In the genomic region with DNA sequence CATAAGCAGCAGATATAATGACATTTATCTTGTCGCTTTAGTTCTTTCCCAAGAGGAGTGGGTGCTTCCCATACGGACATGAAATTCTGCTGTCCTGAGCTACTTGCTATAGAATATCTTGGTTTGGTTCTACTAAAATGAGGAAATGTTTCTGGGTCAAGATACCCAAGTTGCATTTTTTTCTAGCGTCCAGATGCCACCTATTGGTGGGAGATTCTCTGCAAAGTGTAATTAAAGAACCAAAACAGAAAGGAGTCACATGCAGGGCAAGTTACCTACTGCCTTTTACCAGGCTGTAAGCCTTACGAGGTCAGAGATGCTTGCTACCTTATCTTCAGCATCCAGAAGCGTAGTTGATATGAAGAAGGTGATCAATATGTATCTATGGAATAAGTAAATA, we compare ENCODE assay signal across 23 mouse cellular contexts.
DNase-seq lines count a peak whose midpoint lies in the region; ATAC-seq and TF ChIP-seq lines count a peak whose summit lies in the region.
"Had no signal": no experiment of that assay in that cellular context is flagged by ENCODE, and none has a peak within 500 bp of the region (broad histone marks: within the 10 kb centered on the region; RNA-seq: fewer than 3 reads in every experiment).

No protein-coding gene starts in this region.

- no peak for TF ChIP-seq POLR2A in liver, adult 2 months (IDR thresholded peaks at IDR 0.05; ENCODE audit: extremely low read depth, insufficient read depth, low read length)

- no peak overlapping the region for H3K4me3 ChIP-seq in intestine, postnatal 0 days (ENCODE audit: low read depth, low read length)
- no peak overlapping the region for H3K4me3 ChIP-seq in intestine, embryonic 15.5 days (replicated peaks)
- H3K4me3 ChIP-seq in liver, adult 2 months (ENCODE audit: insufficient read depth, low read depth, low read length) = no peak overlapping the region
- H3K4me3 ChIP-seq: erythroblast, embryonic 14.5 days; hindbrain, embryonic 13.5 days; stomach, embryonic 15.5 days had no signal

- H3K27ac ChIP-seq in intestine, postnatal 0 days (ENCODE audit: low read depth, low read length) = no peak overlapping the region
- no peak overlapping the region for H3K27ac ChIP-seq in intestine, embryonic 15.5 days
- no peak overlapping the region for H3K27ac ChIP-seq in liver, adult 2 months (replicated peaks; ENCODE audit: insufficient read depth, low read depth, low read length)
- H3K27ac ChIP-seq: hindbrain, embryonic 13.5 days; liver, embryonic 14.5 days; stomach, embryonic 15.5 days had no signal

- no peak overlapping the region for H3K4me2 ChIP-seq in intestine, postnatal 0 days (replicated peaks; ENCODE audit: low read depth)
- no peak overlapping the region for H3K4me2 ChIP-seq in intestine, embryonic 15.5 days (replicated peaks)
- H3K4me2 ChIP-seq: hindbrain, embryonic 13.5 days; lung, embryonic 14.5 days; midbrain, embryonic 11.5 days; stomach, embryonic 15.5 days had no signal

- H3K4me1 ChIP-seq in intestine, postnatal 0 days (replicated peaks; ENCODE audit: control insufficient read depth, insufficient read depth, low read length) = no peaks in the 10 kb centered on the region
- H3K4me1 ChIP-seq in intestine, embryonic 15.5 days (replicated peaks) = no peaks in the 10 kb centered on the region
- no peaks in the 10 kb centered on the region for H3K4me1 ChIP-seq in liver, adult 2 months (ENCODE audit: control insufficient read depth, insufficient read depth, low read length)
- H3K4me1 ChIP-seq: hindbrain, embryonic 13.5 days; stomach, embryonic 15.5 days had no signal

- ATAC-seq in frontal cortex, adult (ENCODE audit: low TSS enrichment) = 0 out of 2 replicates have a peak, but pooled peaks have one; percentile 16
- no peak for ATAC-seq in intestine, postnatal 0 days
- no peak for ATAC-seq in intestine, embryonic 15.5 days

- no peaks in the 10 kb centered on the region for H3K36me3 ChIP-seq in intestine, postnatal 0 days (ENCODE audit: control insufficient read depth, insufficient read depth)
- H3K36me3 ChIP-seq in intestine, embryonic 15.5 days = no peaks in the 10 kb centered on the region
- H3K36me3 ChIP-seq in liver, adult 2 months (ENCODE audit: control insufficient read depth, insufficient read depth, low read length) = no peaks in the 10 kb centered on the region
- H3K36me3 ChIP-seq: G1E; hindbrain, embryonic 13.5 days; stomach, embryonic 15.5 days had no signal

- no peak overlapping the region for H3K9ac ChIP-seq in intestine, postnatal 0 days (ENCODE audit: low read depth, low read length)
- no peak overlapping the region for H3K9ac ChIP-seq in intestine, embryonic 15.5 days
- no peak overlapping the region for H3K9ac ChIP-seq in liver, adult 2 months (ENCODE audit: low read depth, low read length)
- H3K9ac ChIP-seq: hindbrain, embryonic 13.5 days; liver, embryonic 14.5 days; lung, embryonic 14.5 days; stomach, embryonic 15.5 days had no signal

- no peaks in the 10 kb centered on the region for H3K27me3 ChIP-seq in intestine, postnatal 0 days (replicated peaks; ENCODE audit: control insufficient read depth, insufficient read depth, low read length)
- no peaks in the 10 kb centered on the region for H3K27me3 ChIP-seq in intestine, embryonic 15.5 days (replicated peaks)
- H3K27me3 ChIP-seq in liver, adult 2 months (ENCODE audit: control insufficient read depth, insufficient read depth, low read length) = no peaks in the 10 kb centered on the region
- H3K27me3 ChIP-seq: hindbrain, embryonic 13.5 days; stomach, embryonic 15.5 days had no signal

- no peak for DNase-seq in frontal cortex, postnatal 10 days (ENCODE audit: low spot score in 2 of 2)
- peak; percentile 4 for DNase-seq in liver, adult 2 months (ENCODE audit: extremely low read depth, low read depth, low spot score)
- DNase-seq in liver (no peak), NIH3T3 (ENCODE audit: low read depth) (peak; percentile 16)
- DNase-seq in thymus, adult 18-20 months = no peak
- DNase-seq: adrenal gland, postnatal 14 days; cerebellum, adult 18-20 months; heart, postnatal 14 days; kidney, adult 18-20 months; kidney, postnatal 14 days; left cerebral cortex, postnatal 4 days; lung, embryonic 14.5 days; right cerebral cortex, postnatal 25 days; thymus, postnatal 25 days had no signal

- TF ChIP-seq CTCF in intestine, postnatal 0 days (IDR thresholded peaks at IDR 0.05; ENCODE audit: low read depth) = peak; percentile 29; the same call in 1 of the 2 replicates
- TF ChIP-seq CTCF in liver, adult 2 months (IDR thresholded peaks at IDR 0.05; ENCODE audit: low read depth, low read length) = no peak

- H3K79me2 ChIP-seq in liver, adult 2 months (ENCODE audit: control insufficient read depth, insufficient read depth, low read length) = no peaks in the 10 kb centered on the region

- 79% methylated on average over 5 of the region's 5 CpGs for WGBS in intestine, postnatal 0 days
- 75% methylated on average over 5 of the region's 5 CpGs for WGBS in intestine, embryonic 15.5 days
- WGBS in liver, adult 2 months = 64% methylated on average over 5 of the region's 5 CpGs

- H3K9me3 ChIP-seq in intestine, postnatal 0 days (ENCODE audit: control insufficient read depth) = no peaks in the 10 kb centered on the region
- H3K9me3 ChIP-seq in intestine, embryonic 15.5 days = no peaks in the 10 kb centered on the region
- H3K9me3 ChIP-seq: hindbrain, embryonic 13.5 days; stomach, embryonic 15.5 days had no signal

Comparison
In these comparisons a context has a peak if more than half of its experiments do, and no peak if none do; other contexts are left out.
1. DNase-seq: peak in liver, adult 2 months (single experiment) and NIH3T3 (single experiment); none in frontal cortex, postnatal 10 days (0 of 2), liver (single experiment) and thymus, adult 18-20 months (0 of 2).